Mouse (Mus musculus) regulatory T cell (primary cell): Measurements from ENCODE around the gene Zdhhc9.
"Not testable (repeated sequence)": the region's sequence is repeated elsewhere in the genome, so short reads cannot be mapped to it uniquely, and the experiment has no call there.

Experiments used
- in situ Hi-C: fragments of 300-600 bp; cut with MboI, MseI; formaldehyde crosslinking; loops from one replicate; pipeline ENCODE4 v1.15.1; 2025; ENCODE audit warnings: high pct_unique_total_duplicates

Gene Zdhhc9

GRCm38 (mm10) chrX:48208519-48209185 lies at the start of gene Zdhhc9:
TSS of gene Zdhhc9 (minus strand) at chrX:48208878.
- in situ Hi-C loops, result no loop called here

GRCm38 (mm10) chrX:48257011-48257410 lies 48.3 kb upstream of the Zdhhc9 start:
- in situ Hi-C loops, result no loop called here

- in situ Hi-C loops, result no loop called here
Observed at GRCm38 (mm10) chrX:48256468-48257007, 47.9 kb upstream of the Zdhhc9 start, which contains the start of gene Utp14a. TSS of gene Utp14a (plus strand) at chrX:48256862.

- in situ Hi-C loops, result no loop called here
Observed at GRCm38 (mm10) chrX:48255830-48256428, 47.3 kb upstream of the Zdhhc9 start.

- in situ Hi-C loops, result loop anchor here (5.0 kb wide), 1 partner anchor 833 kb away; no protein-coding TSS in a partner anchor
Observed at GRCm38 (mm10) chrX:48234417-48234816, 25.7 kb upstream of the Zdhhc9 start.

- in situ Hi-C loops, result no loop called here
Observed at GRCm38 (mm10) chrX:48226225-48226624, 17.5 kb upstream of the Zdhhc9 start.

GRCm38 (mm10) chrX:48222706-48223105 lies 14.0 kb upstream of the Zdhhc9 start:
- in situ Hi-C loops, result no loop called here

GRCm38 (mm10) chrX:48219468-48219867 lies 10.8 kb upstream of the Zdhhc9 start:
- in situ Hi-C loops, result no loop called here

- in situ Hi-C loops, result not testable (repeated sequence)
Observed at GRCm38 (mm10) chrX:48209746-48210145, 1.1 kb upstream of the Zdhhc9 start.

- in situ Hi-C loops, result no loop called here
Observed at GRCm38 (mm10) chrX:48207761-48208487, 754 bp downstream of the Zdhhc9 start.

- in situ Hi-C loops, result no loop called here
Observed at GRCm38 (mm10) chrX:48204469-48204868, 4.2 kb downstream of the Zdhhc9 start.

- in situ Hi-C loops, result no loop called here
Observed at GRCm38 (mm10) chrX:48203763-48204162, 4.9 kb downstream of the Zdhhc9 start.

- in situ Hi-C loops, result no loop called here
Observed at GRCm38 (mm10) chrX:48202995-48203394, 5.7 kb downstream of the Zdhhc9 start.

- in situ Hi-C loops, result no loop called here
Observed at GRCm38 (mm10) chrX:48202436-48202835, 6.2 kb downstream of the Zdhhc9 start.

- in situ Hi-C loops, result no loop called here
Observed at GRCm38 (mm10) chrX:48201973-48202372, 6.7 kb downstream of the Zdhhc9 start.

GRCm38 (mm10) chrX:48200699-48201098 lies 8.0 kb downstream of the Zdhhc9 start:
- in situ Hi-C loops, result no loop called here

- in situ Hi-C loops, result no loop called here
Observed at GRCm38 (mm10) chrX:48199026-48199425, 9.7 kb downstream of the Zdhhc9 start.

GRCm38 (mm10) chrX:48197856-48198255 lies 10.8 kb downstream of the Zdhhc9 start:
- in situ Hi-C loops, result no loop called here

- in situ Hi-C loops, result no loop called here
Observed at GRCm38 (mm10) chrX:48193235-48194152, 15.2 kb downstream of the Zdhhc9 start.

- in situ Hi-C loops, result no loop called here
Observed at GRCm38 (mm10) chrX:48191261-48191660, 17.4 kb downstream of the Zdhhc9 start.

GRCm38 (mm10) chrX:48184703-48185102 lies 24.0 kb downstream of the Zdhhc9 start:
- in situ Hi-C loops, result no loop called here
